Mouse (Mus musculus) stomach, embryonic 14.5 days (tissue): ENCODE results near the gene E030025P04Rik. TPM values are rescaled to one million over a fixed set of nuclear protein-coding genes. Genes with fewer than 3 reads are reported as not detected.

Source experiments
- polyA plus RNA-seq: library from polyadenylated mRNA; unstranded; fragments of >200 nt; fragmentation: Nextera tagmentation; extraction: Ambion mirVana; gene quantifications from 2 replicates; pipeline ENCODE4 v1.2.1, GENCODE M21; 2014

The E030025P04Rik gene
- polyA plus RNA-seq, 1 experiment from 2014 or later = not detected

Other genes starting within 250 kb of the E030025P04Rik start
- gene Axin2, start 224.0 kb downstream of the E030025P04Rik start, polyA plus RNA-seq = 3.9 and 7.0 TPM in 2 replicates
- gene Rgs9, start 153.8 kb upstream of the E030025P04Rik start, polyA plus RNA-seq = 1.4 and 2.2 TPM in 2 replicates
- 34.0 and 35.7 TPM in 2 replicates for gene Gna13, start 218.5 kb upstream of the E030025P04Rik start, polyA plus RNA-seq